Mouse (Mus musculus): ENCODE measurements around the gene AU040320. TPM values are rescaled to one million over a fixed set of nuclear protein-coding genes. Genes with fewer than 3 reads are reported as not detected.

The AU040320 gene
- polyA plus RNA-seq, 1 experiment from 2014 or later: 32.9 TPM

- Histone ChIP-seq H3K27me3 (no peaks in the 10 kb centered on the region), H3K4me2 (no peak overlapping the region), H3K9ac (no peak overlapping the region), H3K4me3 (replicated peaks) (no peak overlapping the region), H3K27ac (no peak overlapping the region), H3K4me1 (peaks cover 17% of the 10 kb centered on the region; the same call in 1 of the 2 replicates), H3K9me3 (no peaks in the 10 kb centered on the region), H3K36me3 (replicated peaks) (peaks cover 11% of the 10 kb centered on the region; the same call in 1 of the 2 replicates)
- WGBS: 90% methylated on average over 7 of the region's 7 CpGs
- ATAC-seq (ENCODE audit: low FRiP score): no peak
These were observed 53.5 kb downstream of the AU040320 start for GRCm38 (mm10) chr4:126806692-126807427.

GRCm38 (mm10) chr4:126810566-126810965 lies 57.2 kb downstream of the AU040320 start:
- 95% methylated on average over 3 of the region's 3 CpGs for WGBS
- no peaks in the 10 kb centered on the region for H3K9me3 ChIP-seq
- no peak overlapping the region for H3K9ac ChIP-seq
- no peak overlapping the region for H3K27ac ChIP-seq
- no peaks in the 10 kb centered on the region for H3K27me3 ChIP-seq
- ATAC-seq (ENCODE audit: low FRiP score): no peak
- H3K36me3 ChIP-seq (replicated peaks): peaks cover 26% of the 10 kb centered on the region
- no peak overlapping the region for H3K4me2 ChIP-seq
- no peaks in the 10 kb centered on the region for H3K4me1 ChIP-seq
- H3K4me3 ChIP-seq (replicated peaks): no peak overlapping the region

GRCm38 (mm10) chr4:126813212-126813611 lies 59.9 kb downstream of the AU040320 start:
- 89% methylated on average over 5 of the region's 5 CpGs for WGBS
- no peak overlapping the region for H3K9ac ChIP-seq
- H3K4me1 ChIP-seq: no peaks in the 10 kb centered on the region
- H3K36me3 ChIP-seq (replicated peaks): peaks cover 49% of the 10 kb centered on the region
- no peak overlapping the region for H3K4me2 ChIP-seq
- no peak for ATAC-seq (ENCODE audit: low FRiP score)
- no peaks in the 10 kb centered on the region for H3K9me3 ChIP-seq
- no peaks in the 10 kb centered on the region for H3K27me3 ChIP-seq
- H3K4me3 ChIP-seq (replicated peaks): no peak overlapping the region
- H3K27ac ChIP-seq: no peak overlapping the region

- H3K9me3 ChIP-seq: no peaks in the 10 kb centered on the region
- 77% methylated on average over 5 of the region's 5 CpGs for WGBS
- H3K36me3 ChIP-seq (replicated peaks): peaks cover 47% of the 10 kb centered on the region
These were observed 61.5 kb downstream of the AU040320 start for GRCm38 (mm10) chr4:126814854-126815253.

GRCm38 (mm10) chr4:126822891-126823882 lies 69.8 kb downstream of the AU040320 start:
- H3K4me2 ChIP-seq: no peak overlapping the region
- no peaks in the 10 kb centered on the region for H3K27me3 ChIP-seq
- peaks cover 8% of the 10 kb centered on the region; the same call in 1 of the 2 replicates for H3K4me1 ChIP-seq
- no peak for ATAC-seq (ENCODE audit: low FRiP score)
- peaks cover 20% of the 10 kb centered on the region for H3K36me3 ChIP-seq (replicated peaks)
- no peak overlapping the region for H3K27ac ChIP-seq
- no peaks in the 10 kb centered on the region for H3K9me3 ChIP-seq
- WGBS: 61% methylated on average over 9 of the region's 9 CpGs
- no peak overlapping the region for H3K9ac ChIP-seq
- no peak overlapping the region for H3K4me3 ChIP-seq (replicated peaks)

More at GRCm38 (mm10) chr4:126814854-126815253, 61.5 kb downstream of the AU040320 start:
- H3K4me1 ChIP-seq: no peaks in the 10 kb centered on the region
- no peak overlapping the region for H3K4me2 ChIP-seq
- no peaks in the 10 kb centered on the region for H3K27me3 ChIP-seq
- no peak overlapping the region for H3K9ac ChIP-seq
- H3K27ac ChIP-seq: no peak overlapping the region
- ATAC-seq (ENCODE audit: low FRiP score): no peak
- H3K4me3 ChIP-seq (replicated peaks): no peak overlapping the region

GRCm38 (mm10) chr4:126823917-126824316 lies 70.6 kb downstream of the AU040320 start:
- H3K27ac ChIP-seq: no peak overlapping the region
- no peaks in the 10 kb centered on the region for H3K27me3 ChIP-seq
- ATAC-seq (ENCODE audit: low FRiP score): no peak
- no peak overlapping the region for H3K4me3 ChIP-seq (replicated peaks)
- H3K36me3 ChIP-seq (replicated peaks): peaks cover 19% of the 10 kb centered on the region; the same call in 1 of the 2 replicates
- H3K9ac ChIP-seq: no peak overlapping the region
- no peaks in the 10 kb centered on the region for H3K9me3 ChIP-seq
- H3K4me2 ChIP-seq: no peak overlapping the region
- H3K4me1 ChIP-seq: peaks cover 8% of the 10 kb centered on the region; the same call in 1 of the 2 replicates
- 92% methylated on average over 5 of the region's 5 CpGs for WGBS

- Histone ChIP-seq H3K4me1 (no peaks in the 10 kb centered on the region), H3K9ac (no peak overlapping the region), H3K27me3 (no peaks in the 10 kb centered on the region), H3K9me3 (no peaks in the 10 kb centered on the region), H3K36me3 (replicated peaks) (peaks cover 32% of the 10 kb centered on the region), H3K27ac (no peak overlapping the region), H3K4me2 (no peak overlapping the region), H3K4me3 (replicated peaks) (no peak overlapping the region)
- 99% methylated on average over 5 of the region's 5 CpGs for whole genome bisulfite sequencing
- no peak for ATAC-seq (ENCODE audit: low FRiP score)
These were observed 77.8 kb downstream of the AU040320 start for GRCm38 (mm10) chr4:126831122-126831521.

GRCm38 (mm10) chr4:126838799-126839198 lies 85.5 kb downstream of the AU040320 start:
- Histone ChIP-seq H3K9ac (peak overlapping the region; percentile 18; the same call in 1 of the 2 replicates), H3K27ac (no peak overlapping the region), H3K9me3 (no peaks in the 10 kb centered on the region), H3K4me3 (replicated peaks) (no peak overlapping the region), H3K36me3 (replicated peaks) (peaks cover 62% of the 10 kb centered on the region), H3K27me3 (no peaks in the 10 kb centered on the region), H3K4me1 (no peaks in the 10 kb centered on the region), H3K4me2 (no peak overlapping the region)
- 85% methylated on average over 7 of the region's 7 CpGs for WGBS
- ATAC-seq (ENCODE audit: low FRiP score): no peak

- Histone ChIP-seq H3K36me3 (replicated peaks) (peaks cover 68% of the 10 kb centered on the region), H3K9ac (no peak overlapping the region), H3K4me1 (no peaks in the 10 kb centered on the region), H3K9me3 (no peaks in the 10 kb centered on the region), H3K27ac (no peak overlapping the region), H3K4me2 (no peak overlapping the region), H3K4me3 (replicated peaks) (no peak overlapping the region), H3K27me3 (no peaks in the 10 kb centered on the region)
- no peak for ATAC-seq (ENCODE audit: low FRiP score)
- 17% methylated on average over 7 of the region's 7 CpGs for WGBS
These were observed 86.5 kb downstream of the AU040320 start for GRCm38 (mm10) chr4:126839873-126840272.

- no peak overlapping the region for H3K27ac ChIP-seq
- peaks cover 58% of the 10 kb centered on the region for H3K36me3 ChIP-seq (replicated peaks)
- no peak overlapping the region for H3K4me2 ChIP-seq
- no peak for ATAC-seq (ENCODE audit: low FRiP score)
- WGBS: 90% methylated on average over 15 of the region's 15 CpGs
- H3K4me3 ChIP-seq (replicated peaks): no peak overlapping the region
- H3K27me3 ChIP-seq: no peaks in the 10 kb centered on the region
- no peaks in the 10 kb centered on the region for H3K9me3 ChIP-seq
- no peaks in the 10 kb centered on the region for H3K4me1 ChIP-seq
- H3K9ac ChIP-seq: no peak overlapping the region
These were observed 87.7 kb downstream of the AU040320 start for GRCm38 (mm10) chr4:126840996-126841560.

- H3K4me3 ChIP-seq (replicated peaks): no peak overlapping the region
- H3K27me3 ChIP-seq: no peaks in the 10 kb centered on the region
- 50% methylated on average over 3 of the region's 3 CpGs for WGBS
- peaks cover 61% of the 10 kb centered on the region for H3K36me3 ChIP-seq (replicated peaks)
- no peak overlapping the region for H3K4me2 ChIP-seq
- H3K9me3 ChIP-seq: no peaks in the 10 kb centered on the region
- H3K9ac ChIP-seq: no peak overlapping the region
- H3K4me1 ChIP-seq: no peaks in the 10 kb centered on the region
- no peak overlapping the region for H3K27ac ChIP-seq
- ATAC-seq (ENCODE audit: low FRiP score): no peak
These were observed 89.6 kb downstream of the AU040320 start for GRCm38 (mm10) chr4:126842911-126843310.

GRCm38 (mm10) chr4:126845664-126846063 lies 92.3 kb downstream of the AU040320 start:
- Histone ChIP-seq H3K4me2 (no peak overlapping the region), H3K4me3 (replicated peaks) (no peak overlapping the region), H3K4me1 (no peaks in the 10 kb centered on the region), H3K27me3 (no peaks in the 10 kb centered on the region), H3K9ac (no peak overlapping the region), H3K27ac (no peak overlapping the region), H3K9me3 (no peaks in the 10 kb centered on the region), H3K36me3 (replicated peaks) (peaks cover 65% of the 10 kb centered on the region)
- ATAC-seq (ENCODE audit: low FRiP score): no peak
- WGBS: 91% methylated on average over 4 of the region's 4 CpGs

All from forebrain, embryonic 12.5 days (tissue).